Mouse (Mus musculus) brain, embryonic 14.5 days (tissue): ENCODE measurements around the gene Slc30a3.

Source experiments
- CTCF ChIP-seq: fragments of 200-500 bp; IDR thresholded peaks from 2 replicates; pipeline ENCODE4 v1.5.1; 2012; ENCODE audit warnings: inconsistent platforms, mild to moderate bottlenecking, moderate library complexity, borderline replicate concordance; ENCODE audit not compliant: insufficient read depth, insufficient read length; ENCODE audit errors: extremely low read depth
- POLR2A ChIP-seq: fragments of 200-500 bp; IDR thresholded peaks from 2 replicates; pipeline ENCODE4 v1.6.1; 2012; ENCODE audit warnings: mild to moderate bottlenecking, inconsistent platforms, borderline replicate concordance; ENCODE audit not compliant: poor library complexity, insufficient read depth, insufficient read length, severe bottlenecking; ENCODE audit errors: extremely low read depth

DNA sequence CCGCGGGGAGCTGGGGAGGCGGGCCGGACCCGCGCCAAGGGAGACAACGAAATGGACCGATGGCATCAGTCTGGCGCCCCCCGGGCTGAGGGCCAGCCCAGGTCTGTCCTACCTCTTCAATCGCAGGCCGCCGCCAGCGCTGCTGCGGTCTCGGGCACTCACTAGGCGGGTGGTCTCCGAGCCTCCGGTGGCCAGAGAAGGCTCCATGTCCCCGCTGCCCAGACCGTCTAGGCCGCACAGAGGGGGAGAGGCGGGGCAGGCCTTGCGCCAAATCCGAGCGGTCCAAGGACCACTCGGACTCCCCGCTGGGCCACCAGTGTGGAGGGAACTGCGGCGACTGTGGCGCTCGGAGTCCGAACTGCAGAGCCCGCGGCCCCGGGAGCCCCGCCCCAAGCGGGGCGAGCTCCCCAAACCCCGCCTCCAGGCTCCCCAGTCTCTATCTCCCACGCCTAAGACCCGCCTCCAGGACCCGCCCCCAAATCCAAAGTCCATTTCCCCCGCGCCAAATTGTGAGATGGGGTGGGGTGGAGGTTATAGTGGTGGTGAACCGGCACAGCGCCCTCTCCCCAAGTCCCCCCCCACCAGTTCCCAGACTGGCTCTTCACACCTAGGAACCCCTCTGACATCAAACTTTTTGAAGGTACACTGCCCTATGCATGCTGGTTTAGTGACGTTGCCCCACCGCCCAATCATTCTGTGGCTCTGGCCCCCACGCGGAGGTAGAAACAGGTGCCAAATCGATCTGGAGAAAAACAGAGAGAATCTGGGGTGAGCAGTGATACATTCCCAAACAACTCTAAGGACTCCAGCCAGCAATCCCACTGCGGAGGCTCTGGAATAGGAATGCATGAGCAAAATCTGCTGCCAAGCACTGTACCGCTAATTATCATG, 14.6 kb downstream of the Slc30a3 start:
- TF ChIP-seq POLR2A: no peak
- TF ChIP-seq CTCF: no peak
